Mouse (Mus musculus): ENCODE data around the gene Pycard. TPM values are rescaled to one million over a fixed set of nuclear protein-coding genes. Genes with fewer than 3 reads are reported as not detected.
A peak's percentile ranks its signal among the peaks of the same experiment; 100 is the strongest.
"Not testable (repeated sequence)": the region's sequence is repeated elsewhere in the genome, so short reads cannot be mapped to it uniquely, and the experiment has no call there.

Pycard gene
- 35.6 and 37.8 TPM in 2 replicates for polyA plus RNA-seq (2014; fragmentation: Nextera tagmentation; extraction: Ambion mirVana)

- ATAC-seq (replicated peaks; ENCODE audit: insufficient number of reproducible peaks, low FRiP score, low TSS enrichment), result peak; percentile 44; the same call in 1 of the 2 replicates
- peak within 1 kb of the TSS; percentile 59 for H3K9ac ChIP-seq (ENCODE audit: low read depth, low read length)
- WGBS (ENCODE audit: insufficient replicate concordance), result 11% methylated on average over 18 of the region's 18 CpGs
Observed at GRCm38 (mm10) chr7:127993341-127993977, at the start of gene Pycard. Gene Pycard (minus strand): TSS chr7:127993867.

GRCm38 (mm10) chr7:128042161-128042820 is 48.6 kb upstream of the Pycard start:
- not testable (repeated sequence) for H3K27ac ChIP-seq (ENCODE audit: low read depth, low read length); ATAC-seq (replicated peaks; ENCODE audit: insufficient number of reproducible peaks, low FRiP score, low TSS enrichment); H3K27me3 ChIP-seq (ENCODE audit: control insufficient read depth, insufficient read depth, low read length); H3K36me3 ChIP-seq (ENCODE audit: control insufficient read depth, insufficient read depth, low read length); H3K9me3 ChIP-seq (replicated peaks; ENCODE audit: control insufficient read depth, low read length); H3K4me2 ChIP-seq; H3K9ac ChIP-seq (ENCODE audit: low read depth, low read length); H3K4me3 ChIP-seq (ENCODE audit: low read depth, low read length); H3K4me1 ChIP-seq (ENCODE audit: control insufficient read depth, insufficient read depth, low read length)
- 65% methylated on average over 15 of the region's 15 CpGs for WGBS (ENCODE audit: insufficient replicate concordance)

More at GRCm38 (mm10) chr7:127993341-127993977, at the start of gene Pycard:
- peak within 1 kb of the TSS; percentile 64 for H3K4me2 ChIP-seq
- H3K36me3 ChIP-seq (ENCODE audit: control insufficient read depth, insufficient read depth, low read length), result peaks cover 4% of the 10 kb centered on the region; the same call in 1 of the 2 replicates
- H3K27me3 ChIP-seq (ENCODE audit: control insufficient read depth, insufficient read depth, low read length), result no peaks in the 10 kb centered on the region
- H3K4me1 ChIP-seq (ENCODE audit: control insufficient read depth, insufficient read depth, low read length), result 0 out of 2 replicates have a peak, but pooled peaks cover 9% of the 10 kb centered on the region
- peak within 1 kb of the TSS; percentile 43 for H3K4me3 ChIP-seq (ENCODE audit: low read depth, low read length)
- no peaks in the 10 kb centered on the region for H3K9me3 ChIP-seq (replicated peaks; ENCODE audit: control insufficient read depth, low read length)
- H3K27ac ChIP-seq (ENCODE audit: low read depth, low read length), result no peak within 1 kb of the TSS

DNA sequence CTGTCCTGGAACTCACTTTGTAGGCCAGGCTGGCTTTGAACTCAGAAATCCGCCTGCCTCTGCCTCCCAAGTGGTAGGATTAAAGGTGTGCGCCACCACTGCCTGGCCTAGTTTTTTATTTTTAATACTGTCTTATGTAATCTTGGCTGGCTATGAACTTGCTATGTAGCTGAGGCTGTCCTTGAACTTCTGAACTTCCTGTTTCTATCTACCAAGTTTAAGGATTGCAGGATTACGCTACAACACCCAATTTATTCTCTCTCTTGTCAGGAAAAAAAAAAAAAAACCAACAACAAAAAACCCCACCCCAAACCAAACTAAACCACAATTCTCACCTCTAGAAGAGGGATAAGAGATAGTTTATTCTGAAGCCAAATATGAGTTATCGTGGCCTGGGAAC is 39.9 kb upstream of the Pycard start:
- Histone ChIP-seq H3K36me3 (ENCODE audit: control insufficient read depth, insufficient read depth, low read length) (no peaks in the 10 kb centered on the region), H3K9me3 (replicated peaks; ENCODE audit: control insufficient read depth, low read length) (no peaks in the 10 kb centered on the region), H3K9ac (ENCODE audit: low read depth, low read length) (no peak overlapping the region), H3K4me1 (ENCODE audit: control insufficient read depth, insufficient read depth, low read length) (no peaks in the 10 kb centered on the region), H3K4me2 (no peak overlapping the region), H3K4me3 (ENCODE audit: low read depth, low read length) (no peak overlapping the region), H3K27ac (ENCODE audit: low read depth, low read length) (no peak overlapping the region), H3K27me3 (ENCODE audit: control insufficient read depth, insufficient read depth, low read length) (no peaks in the 10 kb centered on the region)
- WGBS (ENCODE audit: insufficient replicate concordance), result 84% methylated on average over 4 of the region's 4 CpGs
- ATAC-seq (replicated peaks; ENCODE audit: insufficient number of reproducible peaks, low FRiP score, low TSS enrichment), result no peak

GRCm38 (mm10) chr7:128032989-128033293 is 39.3 kb upstream of the Pycard start:
- no peaks in the 10 kb centered on the region for H3K4me1 ChIP-seq (ENCODE audit: control insufficient read depth, insufficient read depth, low read length)
- H3K9ac ChIP-seq (ENCODE audit: low read depth, low read length), result no peak overlapping the region
- no peak overlapping the region for H3K4me2 ChIP-seq
- no peaks in the 10 kb centered on the region for H3K36me3 ChIP-seq (ENCODE audit: control insufficient read depth, insufficient read depth, low read length)
- no peak overlapping the region for H3K27ac ChIP-seq (ENCODE audit: low read depth, low read length)
- no peak overlapping the region for H3K4me3 ChIP-seq (ENCODE audit: low read depth, low read length)
- 88% methylated on average over 3 of the region's 3 CpGs for WGBS (ENCODE audit: insufficient replicate concordance)
- no peaks in the 10 kb centered on the region for H3K27me3 ChIP-seq (ENCODE audit: control insufficient read depth, insufficient read depth, low read length)
- ATAC-seq (replicated peaks; ENCODE audit: insufficient number of reproducible peaks, low FRiP score, low TSS enrichment), result no peak
- no peaks in the 10 kb centered on the region for H3K9me3 ChIP-seq (replicated peaks; ENCODE audit: control insufficient read depth, low read length)

GRCm38 (mm10) chr7:128032290-128032988 is 38.8 kb upstream of the Pycard start:
- H3K4me3 ChIP-seq (ENCODE audit: low read depth, low read length), result no peak overlapping the region
- no peak for ATAC-seq (replicated peaks; ENCODE audit: insufficient number of reproducible peaks, low FRiP score, low TSS enrichment)
- H3K4me2 ChIP-seq, result no peak overlapping the region
- H3K27me3 ChIP-seq (ENCODE audit: control insufficient read depth, insufficient read depth, low read length), result no peaks in the 10 kb centered on the region
- no peak overlapping the region for H3K27ac ChIP-seq (ENCODE audit: low read depth, low read length)
- H3K9ac ChIP-seq (ENCODE audit: low read depth, low read length), result no peak overlapping the region
- WGBS (ENCODE audit: insufficient replicate concordance), result 71% methylated on average over 5 of the region's 5 CpGs
- H3K36me3 ChIP-seq (ENCODE audit: control insufficient read depth, insufficient read depth, low read length), result no peaks in the 10 kb centered on the region
- H3K4me1 ChIP-seq (ENCODE audit: control insufficient read depth, insufficient read depth, low read length), result no peaks in the 10 kb centered on the region
- no peaks in the 10 kb centered on the region for H3K9me3 ChIP-seq (replicated peaks; ENCODE audit: control insufficient read depth, low read length)

GRCm38 (mm10) chr7:128031403-128031976 is 37.8 kb upstream of the Pycard start:
- WGBS (ENCODE audit: insufficient replicate concordance), result 42% methylated on average over 9 of the region's 9 CpGs

DNA sequence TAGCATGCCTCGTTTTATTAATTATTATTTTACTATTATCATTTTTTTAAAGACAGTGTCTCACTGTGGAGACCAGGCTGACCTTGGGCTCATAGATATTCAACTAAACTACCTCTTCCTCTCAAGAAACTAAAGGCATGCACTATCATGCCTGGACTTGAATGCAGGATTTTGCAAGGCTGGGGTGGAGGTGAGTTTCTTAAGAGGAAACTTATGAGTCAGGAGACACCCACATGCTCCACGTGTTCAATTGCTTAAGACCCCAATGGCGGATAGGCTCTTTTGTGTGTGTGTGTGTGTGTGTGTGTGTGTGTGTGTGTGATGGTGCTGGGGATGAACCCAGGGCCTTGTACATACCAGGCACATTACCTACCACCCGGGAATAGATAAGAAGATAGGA is 31.7 kb upstream of the Pycard start:
- H3K4me2 ChIP-seq, result no peak overlapping the region
- no peak for ATAC-seq (replicated peaks; ENCODE audit: insufficient number of reproducible peaks, low FRiP score, low TSS enrichment)
- H3K4me3 ChIP-seq (ENCODE audit: low read depth, low read length), result no peak overlapping the region
- no peaks in the 10 kb centered on the region for H3K36me3 ChIP-seq (ENCODE audit: control insufficient read depth, insufficient read depth, low read length)
- H3K9me3 ChIP-seq (replicated peaks; ENCODE audit: control insufficient read depth, low read length), result no peaks in the 10 kb centered on the region
- WGBS (ENCODE audit: insufficient replicate concordance), result 67% methylated on average over 4 of the region's 4 CpGs
- H3K27me3 ChIP-seq (ENCODE audit: control insufficient read depth, insufficient read depth, low read length), result no peaks in the 10 kb centered on the region
- H3K9ac ChIP-seq (ENCODE audit: low read depth, low read length), result no peak overlapping the region
- H3K27ac ChIP-seq (ENCODE audit: low read depth, low read length), result no peak overlapping the region
- no peaks in the 10 kb centered on the region; the same call in 1 of the 2 replicates for H3K4me1 ChIP-seq (ENCODE audit: control insufficient read depth, insufficient read depth, low read length)

More at GRCm38 (mm10) chr7:128031403-128031976, 37.8 kb upstream of the Pycard start:
- 0 out of 2 replicates have a peak, but pooled peaks have one; percentile 55 for ATAC-seq (replicated peaks; ENCODE audit: insufficient number of reproducible peaks, low FRiP score, low TSS enrichment)
- Histone ChIP-seq H3K9ac (ENCODE audit: low read depth, low read length) (no peak overlapping the region), H3K4me2 (no peak overlapping the region), H3K9me3 (replicated peaks; ENCODE audit: control insufficient read depth, low read length) (no peaks in the 10 kb centered on the region), H3K27me3 (ENCODE audit: control insufficient read depth, insufficient read depth, low read length) (no peaks in the 10 kb centered on the region), H3K4me3 (ENCODE audit: low read depth, low read length) (no peak overlapping the region), H3K36me3 (ENCODE audit: control insufficient read depth, insufficient read depth, low read length) (no peaks in the 10 kb centered on the region), H3K27ac (ENCODE audit: low read depth, low read length) (no peak overlapping the region), H3K4me1 (ENCODE audit: control insufficient read depth, insufficient read depth, low read length) (no peaks in the 10 kb centered on the region)

DNA sequence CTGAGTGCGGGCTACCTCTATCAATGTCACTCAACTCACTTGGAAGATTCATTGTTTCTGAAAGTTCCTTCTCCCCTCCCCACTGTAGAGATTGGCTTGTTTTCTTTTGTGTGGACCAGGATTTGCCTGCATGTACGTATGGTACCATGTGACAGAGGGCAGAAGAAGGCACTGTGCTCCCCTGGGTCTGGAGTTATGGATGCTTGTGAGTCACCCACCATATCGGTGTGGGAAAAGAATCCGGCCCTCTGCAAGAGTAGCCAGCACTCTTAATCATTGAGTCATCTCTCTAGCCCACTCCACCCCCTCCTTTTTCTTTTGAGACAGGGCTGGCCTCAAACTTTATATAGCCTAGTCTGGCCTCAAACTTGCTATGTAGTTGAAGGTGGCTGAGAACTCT is 31.3 kb upstream of the Pycard start:
- H3K9ac ChIP-seq (ENCODE audit: low read depth, low read length), result no peak overlapping the region
- no peaks in the 10 kb centered on the region; the same call in 1 of the 2 replicates for H3K4me1 ChIP-seq (ENCODE audit: control insufficient read depth, insufficient read depth, low read length)
- H3K4me2 ChIP-seq, result no peak overlapping the region
- H3K9me3 ChIP-seq (replicated peaks; ENCODE audit: control insufficient read depth, low read length), result no peaks in the 10 kb centered on the region
- H3K36me3 ChIP-seq (ENCODE audit: control insufficient read depth, insufficient read depth, low read length), result no peaks in the 10 kb centered on the region
- WGBS (ENCODE audit: insufficient replicate concordance), result 68% methylated on average over 4 of the region's 4 CpGs
- H3K27me3 ChIP-seq (ENCODE audit: control insufficient read depth, insufficient read depth, low read length), result no peaks in the 10 kb centered on the region
- ATAC-seq (replicated peaks; ENCODE audit: insufficient number of reproducible peaks, low FRiP score, low TSS enrichment), result no peak
- no peak overlapping the region for H3K27ac ChIP-seq (ENCODE audit: low read depth, low read length)
- H3K4me3 ChIP-seq (ENCODE audit: low read depth, low read length), result no peak overlapping the region

Data from heart, embryonic 11.5 days (tissue).